Mouse (Mus musculus) lung, embryonic 15.5 days (tissue): ENCODE results near the gene Fgfr2. TPM values are rescaled to one million over a fixed set of nuclear protein-coding genes. Genes with fewer than 3 reads are reported as not detected.
"Not testable (repeated sequence)": the region's sequence is repeated elsewhere in the genome, so short reads cannot be mapped to it uniquely, and the experiment has no call there.

Source experiments
- ATAC-seq: fragments of 200-750 bp; cut with Nextera tagmentation; 2 replicates; pipeline ENCODE4 v1.8.0; 2017; ENCODE audit warnings: moderate number of reproducible peaks, borderline replicate concordance; ENCODE audit not compliant: low FRiP score, low TSS enrichment; ENCODE audit errors: extremely low read depth
- H3K27ac ChIP-seq: fragments of 300-500 bp; sonication (generic); 2 replicates; pipeline ENCODE4 v1.5.1; 2015; ENCODE audit warnings: moderate library complexity, mild to moderate bottlenecking, inconsistent platforms
- H3K27me3 ChIP-seq: fragments of 300-500 bp; sonication (generic); 2 replicates; pipeline ENCODE4 v1.6.1; 2015; ENCODE audit warnings: inconsistent platforms
- H3K36me3 ChIP-seq: fragments of 300-500 bp; sonication (generic); 2 replicates; pipeline ENCODE4 v1.6.1; 2015; ENCODE audit warnings: inconsistent platforms
- H3K4me1 ChIP-seq: fragments of 300-500 bp; sonication (generic); 2 replicates; pipeline ENCODE4 v1.6.1; 2015; ENCODE audit warnings: inconsistent platforms
- H3K4me2 ChIP-seq: fragments of 300-500 bp; sonication (generic); 2 replicates; pipeline ENCODE4 v1.6.1; 2015; ENCODE audit warnings: inconsistent platforms, mild to moderate bottlenecking, moderate library complexity
- H3K4me3 ChIP-seq: fragments of 300-500 bp; sonication (generic); 2 replicates; pipeline ENCODE4 v1.5.1; 2015; ENCODE audit warnings: mild to moderate bottlenecking, inconsistent platforms
- H3K9ac ChIP-seq: fragments of 300-500 bp; sonication (generic); 2 replicates; pipeline ENCODE4 v1.6.1; 2015; ENCODE audit warnings: inconsistent platforms
- H3K9me3 ChIP-seq: fragments of 300-500 bp; sonication (generic); 2 replicates; pipeline ENCODE4 v1.6.1; 2016; ENCODE audit warnings: inconsistent platforms
- WGBS: fragments of 180-500 bp; shearing (Covaris S2); methylation state at CpG from one replicate; pipeline ENCODE4 v1.1.7; 2015; 5-methylcytosine and 5-hydroxymethylcytosine counted together
- polyA plus RNA-seq: library from polyadenylated mRNA; unstranded; fragments of >200 nt; fragmentation: Nextera tagmentation; extraction: Ambion mirVana; gene quantifications from 2 replicates; pipeline ENCODE4 v1.2.1, GENCODE M21; 2015

Fgfr2 gene
- polyA plus RNA-seq, 1 experiment from 2014 or later = 160 TPM

GRCm38 (mm10) chr7:132455071-132455720 lies 668.0 kb downstream of the Fgfr2 start:
- H3K36me3 ChIP-seq = no peaks in the 10 kb centered on the region
- no peak overlapping the region for H3K9ac ChIP-seq
- peaks cover 6% of the 10 kb centered on the region; the same call in 1 of the 2 replicates for H3K4me1 ChIP-seq
- no peak overlapping the region for H3K4me3 ChIP-seq
- ATAC-seq = no peak
- no peak overlapping the region for H3K4me2 ChIP-seq
- no peaks in the 10 kb centered on the region for H3K9me3 ChIP-seq
- H3K27ac ChIP-seq = no peak overlapping the region
- 44% methylated on average over 11 of the region's 11 CpGs for WGBS
- H3K27me3 ChIP-seq = no peaks in the 10 kb centered on the region

GRCm38 (mm10) chr7:132449891-132450735 lies 673.0 kb downstream of the Fgfr2 start:
- H3K4me3 ChIP-seq = no peak overlapping the region
- WGBS = 81% methylated on average over 6 of the region's 6 CpGs
- ATAC-seq = no peak

GRCm38 (mm10) chr7:132448511-132449154 lies 674.5 kb downstream of the Fgfr2 start:
- no peaks in the 10 kb centered on the region for H3K9me3 ChIP-seq

More at GRCm38 (mm10) chr7:132449891-132450735, 673.0 kb downstream of the Fgfr2 start:
- 0 out of 2 replicates have a peak, but pooled peaks cover 4% of the 10 kb centered on the region for H3K4me1 ChIP-seq
- H3K27me3 ChIP-seq = no peaks in the 10 kb centered on the region
- H3K9me3 ChIP-seq = no peaks in the 10 kb centered on the region
- no peaks in the 10 kb centered on the region for H3K36me3 ChIP-seq
- H3K4me2 ChIP-seq = no peak overlapping the region
- no peak overlapping the region for H3K9ac ChIP-seq
- no peak overlapping the region for H3K27ac ChIP-seq

GRCm38 (mm10) chr7:132447558-132447957 lies 675.6 kb downstream of the Fgfr2 start:
- H3K4me1 ChIP-seq = peaks cover 12% of the 10 kb centered on the region
- no peaks in the 10 kb centered on the region for H3K27me3 ChIP-seq
- no peak overlapping the region for H3K27ac ChIP-seq
- H3K4me3 ChIP-seq = no peak overlapping the region
- no peaks in the 10 kb centered on the region for H3K36me3 ChIP-seq
- H3K9me3 ChIP-seq = no peaks in the 10 kb centered on the region
- 72% methylated on average over 5 of the region's 5 CpGs for WGBS
- H3K9ac ChIP-seq = no peak overlapping the region
- no peak for ATAC-seq
- no peak overlapping the region for H3K4me2 ChIP-seq

More at GRCm38 (mm10) chr7:132448511-132449154, 674.5 kb downstream of the Fgfr2 start:
- H3K36me3 ChIP-seq = no peaks in the 10 kb centered on the region
- peaks cover 7% of the 10 kb centered on the region for H3K4me1 ChIP-seq
- H3K27ac ChIP-seq = no peak overlapping the region
- no peak overlapping the region for H3K4me2 ChIP-seq
- H3K27me3 ChIP-seq = no peaks in the 10 kb centered on the region
- peak; percentile 51; the same call in 1 of the 2 replicates for ATAC-seq
- WGBS = 36% methylated on average over 4 of the region's 4 CpGs
- no peak overlapping the region for H3K9ac ChIP-seq
- no peak overlapping the region for H3K4me3 ChIP-seq

GRCm38 (mm10) chr7:132446841-132447240 lies 676.3 kb downstream of the Fgfr2 start:
- Histone ChIP-seq H3K27ac (no peak overlapping the region), H3K9me3 (no peaks in the 10 kb centered on the region), H3K9ac (no peak overlapping the region), H3K4me1 (peaks cover 12% of the 10 kb centered on the region), H3K36me3 (no peaks in the 10 kb centered on the region), H3K4me2 (no peak overlapping the region), H3K27me3 (no peaks in the 10 kb centered on the region), H3K4me3 (no peak overlapping the region)
- no peak for ATAC-seq
- 73% methylated on average over 5 of the region's 5 CpGs for WGBS

GRCm38 (mm10) chr7:132444221-132444620 lies 678.9 kb downstream of the Fgfr2 start:
- no peak overlapping the region for H3K4me3 ChIP-seq
- no peak overlapping the region for H3K9ac ChIP-seq
- H3K27ac ChIP-seq = no peak overlapping the region
- peaks cover 12% of the 10 kb centered on the region for H3K4me1 ChIP-seq
- ATAC-seq = no peak
- no peaks in the 10 kb centered on the region for H3K36me3 ChIP-seq
- 71% methylated on average over 2 of the region's 2 CpGs for WGBS
- H3K4me2 ChIP-seq = no peak overlapping the region
- H3K27me3 ChIP-seq = no peaks in the 10 kb centered on the region
- H3K9me3 ChIP-seq = no peaks in the 10 kb centered on the region

- Histone ChIP-seq H3K9me3 (no peaks in the 10 kb centered on the region), H3K27me3 (no peaks in the 10 kb centered on the region), H3K4me1 (peaks cover 12% of the 10 kb centered on the region), H3K36me3 (no peaks in the 10 kb centered on the region), H3K9ac (no peak overlapping the region), H3K4me3 (no peak overlapping the region), H3K27ac (no peak overlapping the region), H3K4me2 (no peak overlapping the region)
- no peak for ATAC-seq
- 43% methylated on average over 2 of the region's 2 CpGs for WGBS
Observed at GRCm38 (mm10) chr7:132443769-132444168, 679.4 kb downstream of the Fgfr2 start.

- H3K36me3 ChIP-seq = no peaks in the 10 kb centered on the region
- H3K27ac ChIP-seq = no peak overlapping the region
- H3K4me1 ChIP-seq = peaks cover 7% of the 10 kb centered on the region
- no peaks in the 10 kb centered on the region for H3K27me3 ChIP-seq
- ATAC-seq = no peak
- H3K9me3 ChIP-seq = no peaks in the 10 kb centered on the region
- 65% methylated on average over 3 of the region's 3 CpGs for WGBS
- H3K4me2 ChIP-seq = no peak overlapping the region
- H3K4me3 ChIP-seq = no peak overlapping the region
- no peak overlapping the region for H3K9ac ChIP-seq
Observed at GRCm38 (mm10) chr7:132443134-132443533, 680.0 kb downstream of the Fgfr2 start.

- not testable (repeated sequence) for H3K27me3 ChIP-seq, H3K9me3 ChIP-seq, H3K9ac ChIP-seq, H3K4me1 ChIP-seq, H3K36me3 ChIP-seq, H3K4me3 ChIP-seq, H3K4me2 ChIP-seq, ATAC-seq, H3K27ac ChIP-seq
- WGBS = 79% methylated on average over 3 of the region's 3 CpGs
Observed at GRCm38 (mm10) chr7:132442133-132442763, 680.9 kb downstream of the Fgfr2 start.

- Histone ChIP-seq H3K36me3 (no peaks in the 10 kb centered on the region), H3K4me1 (peaks cover 7% of the 10 kb centered on the region), H3K27ac (no peak overlapping the region), H3K4me3 (no peak overlapping the region), H3K4me2 (no peak overlapping the region), H3K9ac (no peak overlapping the region), H3K27me3 (no peaks in the 10 kb centered on the region), H3K9me3 (no peaks in the 10 kb centered on the region)
- no peak for ATAC-seq
- 80% methylated on average over 6 of the region's 6 CpGs for WGBS
Observed at GRCm38 (mm10) chr7:132439916-132440315, 683.2 kb downstream of the Fgfr2 start.

GRCm38 (mm10) chr7:132438060-132438459 lies 685.1 kb downstream of the Fgfr2 start:
- 87% methylated on average over 6 of the region's 6 CpGs for WGBS
- Histone ChIP-seq H3K9ac (no peak overlapping the region), H3K36me3 (no peaks in the 10 kb centered on the region), H3K4me1 (no peaks in the 10 kb centered on the region), H3K27ac (no peak overlapping the region), H3K4me3 (no peak overlapping the region), H3K27me3 (no peaks in the 10 kb centered on the region), H3K9me3 (no peaks in the 10 kb centered on the region), H3K4me2 (no peak overlapping the region)
- no peak for ATAC-seq
